Comparison of ENCODE assay signal across 9 mouse cellular contexts in genomic region chr1:131384406-131384805, GRCm38 (mm10).
DNase-seq lines count a peak whose midpoint lies in the region; ATAC-seq and TF ChIP-seq lines count a peak whose summit lies in the region.
"Had no signal": no experiment of that assay in that cellular context is flagged by ENCODE, and none has a peak within 500 bp of the region (broad histone marks: within the 10 kb centered on the region; RNA-seq: fewer than 3 reads in every experiment).

No protein-coding gene starts in this region.

- TF ChIP-seq CTCF in cortical plate, adult 2 months (IDR thresholded peaks at IDR 0.05; ENCODE audit: extremely low read depth, insufficient read depth, low read length): no peak

- TF ChIP-seq POLR2A in cortical plate, adult 2 months (IDR thresholded peaks at IDR 0.05; ENCODE audit: extremely low read depth, insufficient read depth, low read length): no peak

- H3K4me1 ChIP-seq in kidney, embryonic 15.5 days: peaks cover 19% of the 10 kb centered on the region
- peaks cover 1% of the 10 kb centered on the region; the same call in 1 of the 2 replicates for H3K4me1 ChIP-seq in cortical plate, adult 2 months (ENCODE audit: control insufficient read depth, insufficient read depth, low read length)
- peaks cover 73% of the 10 kb centered on the region for H3K4me1 ChIP-seq in megakaryocyte, embryonic 14.5 days
- H3K4me1 ChIP-seq in intestine, embryonic 16.5 days (ENCODE audit: control insufficient read depth, insufficient read depth, low read length): peaks cover 8% of the 10 kb centered on the region; the same call in 1 of the 2 replicates
- peaks cover 14% of the 10 kb centered on the region for H3K4me1 ChIP-seq in forebrain, embryonic 13.5 days
- H3K4me1 ChIP-seq: neural tube, embryonic 12.5 days had no signal

- H3K4me3 ChIP-seq in kidney, embryonic 15.5 days (replicated peaks): no peak overlapping the region
- no peak overlapping the region for H3K4me3 ChIP-seq in cortical plate, adult 2 months (ENCODE audit: insufficient read depth, low read length)
- peak overlapping the region; percentile 84 for H3K4me3 ChIP-seq in megakaryocyte, embryonic 14.5 days (replicated peaks)
- no peak overlapping the region for H3K4me3 ChIP-seq in intestine, embryonic 16.5 days (ENCODE audit: low read length)
- H3K4me3 ChIP-seq in forebrain, embryonic 13.5 days: no peak overlapping the region
- H3K4me3 ChIP-seq: neural tube, embryonic 12.5 days had no signal

- H3K4me2 ChIP-seq in kidney, embryonic 15.5 days: no peak overlapping the region
- H3K4me2 ChIP-seq in intestine, embryonic 16.5 days (ENCODE audit: low read depth, low read length): no peak overlapping the region
- H3K4me2 ChIP-seq in forebrain, embryonic 13.5 days: no peak overlapping the region
- H3K4me2 ChIP-seq: neural tube, embryonic 12.5 days had no signal

- no peak overlapping the region for H3K27ac ChIP-seq in kidney, embryonic 15.5 days
- H3K27ac ChIP-seq in cortical plate, adult 2 months (ENCODE audit: insufficient read depth, low read length): peak overlapping the region; percentile 77; the same call in 1 of the 2 replicates
- H3K27ac ChIP-seq in intestine, embryonic 16.5 days (ENCODE audit: low read length): no peak overlapping the region
- H3K27ac ChIP-seq in forebrain, embryonic 13.5 days: no peak overlapping the region
- H3K27ac ChIP-seq: neural tube, embryonic 12.5 days had no signal

- no peak for ATAC-seq in kidney, embryonic 15.5 days (replicated peaks; ENCODE audit: low FRiP score)
- no peak for ATAC-seq in intestine, embryonic 16.5 days
- ATAC-seq in forebrain, embryonic 13.5 days: no peak

- no peaks in the 10 kb centered on the region for H3K36me3 ChIP-seq in kidney, embryonic 15.5 days
- peaks cover 15% of the 10 kb centered on the region for H3K36me3 ChIP-seq in megakaryocyte, embryonic 14.5 days (replicated peaks; ENCODE audit: low read length)
- H3K36me3 ChIP-seq in intestine, embryonic 16.5 days (ENCODE audit: control insufficient read depth, insufficient read depth, low read length): no peaks in the 10 kb centered on the region
- no peaks in the 10 kb centered on the region for H3K36me3 ChIP-seq in forebrain, embryonic 13.5 days (ENCODE audit: poor library complexity, severe bottlenecking)
- H3K36me3 ChIP-seq: neural tube, embryonic 12.5 days had no signal

- 29% methylated on average over 3 of the region's 3 CpGs for WGBS in kidney, embryonic 15.5 days
- 40% methylated on average over 3 of the region's 3 CpGs for WGBS in intestine, embryonic 16.5 days
- 86% methylated on average over 3 of the region's 3 CpGs for WGBS in forebrain, embryonic 13.5 days

- peak; percentile 13 to 23 for DNase-seq in kidney, adult 8-10 months
- peak; percentile 40 for DNase-seq in Muller cell, postnatal 12 days (ENCODE audit: inconsistent ontology term)
- no peak for DNase-seq in ovary, postnatal 10 days (ENCODE audit: low spot score)

- H3K9ac ChIP-seq in kidney, embryonic 15.5 days: no peak overlapping the region
- H3K9ac ChIP-seq in intestine, embryonic 16.5 days (ENCODE audit: low read depth, low read length): no peak overlapping the region
- H3K9ac ChIP-seq in forebrain, embryonic 13.5 days: no peak overlapping the region
- H3K9ac ChIP-seq: neural tube, embryonic 12.5 days had no signal

- no peaks in the 10 kb centered on the region for H3K9me3 ChIP-seq in kidney, embryonic 15.5 days (replicated peaks)
- no peaks in the 10 kb centered on the region for H3K9me3 ChIP-seq in megakaryocyte, embryonic 14.5 days
- no peaks in the 10 kb centered on the region for H3K9me3 ChIP-seq in intestine, embryonic 16.5 days (ENCODE audit: control insufficient read depth, low read length)
- H3K9me3 ChIP-seq in forebrain, embryonic 13.5 days (replicated peaks): no peaks in the 10 kb centered on the region
- H3K9me3 ChIP-seq: neural tube, embryonic 12.5 days had no signal

- H3K27me3 ChIP-seq in kidney, embryonic 15.5 days: no peaks in the 10 kb centered on the region
- no peaks in the 10 kb centered on the region for H3K27me3 ChIP-seq in megakaryocyte, embryonic 14.5 days (replicated peaks)
- H3K27me3 ChIP-seq in intestine, embryonic 16.5 days (replicated peaks; ENCODE audit: control insufficient read depth, insufficient read depth, low read length): no peaks in the 10 kb centered on the region
- H3K27me3 ChIP-seq in forebrain, embryonic 13.5 days: no peaks in the 10 kb centered on the region
- H3K27me3 ChIP-seq: neural tube, embryonic 12.5 days had no signal
